Mouse (Mus musculus): Measurements from ENCODE around the gene Fgf13.

DNA sequence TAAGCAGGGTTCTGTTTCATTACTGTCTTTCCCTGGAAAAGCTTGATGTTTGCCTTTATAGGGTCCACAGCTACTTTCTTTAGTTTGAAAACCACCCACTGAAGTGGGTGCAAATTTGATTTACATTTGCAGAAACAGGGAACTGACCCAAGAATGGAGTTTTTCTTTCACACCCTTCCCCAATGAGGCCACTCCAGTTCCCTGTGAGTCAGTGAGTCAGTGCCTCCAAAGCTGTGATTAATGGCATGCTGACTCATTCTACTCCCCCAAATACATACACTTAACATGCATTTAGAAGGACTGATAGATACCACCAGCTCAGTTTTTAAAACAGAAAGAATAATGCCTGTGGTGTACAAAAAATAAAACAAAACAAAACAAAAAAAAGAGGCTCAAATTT is 316.3 kb downstream of the Fgf13 start:
- TF ChIP-seq CTCF (IDR thresholded peaks at IDR 0.05; ENCODE audit: control insufficient read depth, insufficient read depth, insufficient replicate concordance, low read depth, low read length), result no peak
- no peak for TF ChIP-seq POLR2A (IDR thresholded peaks at IDR 0.05; ENCODE audit: control insufficient read depth, low read depth, low read length)
